Mouse (Mus musculus): ENCODE data around the gene Sptan1. TPM values are rescaled to one million over a fixed set of nuclear protein-coding genes. Genes with fewer than 3 reads are reported as not detected.

The Sptan1 gene
- 10 to 100 TPM; 90.6 to 96.0 TPM for total RNA-seq (2021)
- long read RNA-seq, experiment 1, partial matches to known transcripts = 15 of 21 reads
- long read RNA-seq, experiment 1, other reads (novel, unspliced or antisense) = 6 of 21 reads
- long read RNA-seq, experiment 2, partial matches to known transcripts = 18 of 33 reads
- long read RNA-seq, experiment 2, other reads (novel, unspliced or antisense) = 15 of 33 reads

DNA sequence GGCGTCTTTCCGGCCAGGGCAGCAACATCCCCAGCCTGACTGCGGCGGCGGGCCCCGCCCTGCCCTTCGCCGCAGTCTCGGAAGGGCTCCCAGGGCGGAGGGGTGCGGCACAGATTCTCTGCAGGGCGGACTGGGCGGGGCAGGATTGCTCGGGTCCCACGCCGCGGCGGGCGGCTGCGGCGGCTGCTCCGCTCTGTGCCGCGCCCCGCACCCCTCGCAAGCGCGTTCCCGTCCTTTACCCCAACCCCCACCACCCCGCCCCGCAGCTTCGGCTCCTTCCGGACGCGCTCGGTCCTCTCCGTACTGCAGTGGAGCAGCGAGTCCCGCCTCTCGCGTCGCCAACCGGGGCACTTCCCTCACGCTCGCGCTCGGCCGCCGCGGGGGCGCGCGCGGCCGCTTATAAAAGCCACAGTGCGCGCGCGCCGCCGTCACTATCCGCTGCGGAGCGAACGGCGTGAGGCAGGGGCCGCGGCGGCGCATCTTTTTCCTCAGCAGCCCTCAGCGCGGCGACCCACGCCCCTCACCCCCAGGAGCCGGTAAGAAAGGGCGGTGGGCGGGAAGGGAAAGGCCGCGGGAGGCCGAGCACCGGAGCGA, at the start of gene Sptan1:
Gene Sptan1 (plus strand): TSS at position 311 of the 594 bp plus-strand sequence.
- peak; percentile 98 for DNase-seq
- intact Hi-C loops (cut with DNase I; ENCODE audit: low total_unique reads) = no loop called here

DNA sequence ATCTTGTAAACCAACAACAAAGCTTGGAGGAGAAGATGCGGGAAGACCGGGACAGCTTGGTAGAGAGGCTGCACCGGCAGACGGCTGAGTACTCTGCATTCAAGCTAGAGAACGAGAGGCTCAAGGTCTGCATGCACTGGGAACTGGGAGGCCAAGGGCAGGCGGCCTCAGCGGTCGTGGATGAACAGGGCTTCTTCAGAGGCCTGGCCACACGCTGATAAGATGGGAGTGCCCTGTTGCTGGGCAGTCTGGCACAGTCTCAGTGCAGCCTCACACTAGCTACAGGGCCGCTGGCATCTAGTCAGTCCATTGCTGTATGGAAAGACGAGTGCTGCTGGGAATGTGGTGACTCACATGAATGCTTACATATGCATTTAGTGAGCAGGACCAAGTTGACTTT, 47.7 kb upstream of the Sptan1 start:
- DNase-seq = no peak
- intact Hi-C loops (cut with DNase I; ENCODE audit: low total_unique reads) = no loop called here

DNA sequence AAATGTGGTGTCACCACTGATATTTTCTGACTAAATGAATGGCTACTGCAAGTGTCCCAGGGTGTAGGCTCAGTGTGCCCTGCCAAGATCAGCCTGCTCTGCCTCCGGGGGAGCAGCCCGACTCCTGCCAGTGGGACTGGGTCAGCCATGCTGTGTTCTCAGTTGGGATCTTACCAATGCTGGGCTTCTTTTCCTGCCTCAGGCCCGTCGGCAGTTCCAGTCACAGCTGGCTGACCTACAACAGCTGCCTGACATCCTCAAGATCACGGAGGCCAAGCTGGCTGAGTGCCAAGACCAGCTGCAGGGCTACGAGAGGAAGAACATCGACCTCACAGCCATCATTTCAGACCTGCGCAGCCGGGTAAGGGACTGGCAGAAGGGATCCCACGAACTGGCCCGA, 43.3 kb upstream of the Sptan1 start:
- DNase-seq = peak; percentile 89
- intact Hi-C loops (cut with DNase I; ENCODE audit: low total_unique reads) = no loop called here

DNA sequence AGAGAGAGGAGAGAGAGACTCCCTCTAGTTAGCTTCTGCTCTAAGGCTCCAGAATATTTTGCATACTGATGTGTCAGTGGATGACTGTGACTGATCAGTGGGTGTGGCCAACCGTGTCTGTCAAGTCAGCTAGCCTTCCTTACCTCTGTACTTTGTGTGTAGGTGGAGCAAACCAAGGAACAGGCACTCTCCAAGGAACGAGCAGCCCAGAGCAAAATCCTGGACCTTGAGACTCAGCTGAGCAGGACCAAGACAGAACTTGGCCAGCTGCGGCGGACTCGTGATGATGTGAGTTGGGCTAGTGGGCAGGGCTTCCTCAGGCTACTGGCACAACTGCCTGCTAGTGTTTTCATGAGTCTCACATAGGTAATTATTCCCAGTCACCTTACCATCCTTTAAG, 38.8 kb upstream of the Sptan1 start:
- DNase-seq = no peak
- intact Hi-C loops (cut with DNase I; ENCODE audit: low total_unique reads) = no loop called here

DNA sequence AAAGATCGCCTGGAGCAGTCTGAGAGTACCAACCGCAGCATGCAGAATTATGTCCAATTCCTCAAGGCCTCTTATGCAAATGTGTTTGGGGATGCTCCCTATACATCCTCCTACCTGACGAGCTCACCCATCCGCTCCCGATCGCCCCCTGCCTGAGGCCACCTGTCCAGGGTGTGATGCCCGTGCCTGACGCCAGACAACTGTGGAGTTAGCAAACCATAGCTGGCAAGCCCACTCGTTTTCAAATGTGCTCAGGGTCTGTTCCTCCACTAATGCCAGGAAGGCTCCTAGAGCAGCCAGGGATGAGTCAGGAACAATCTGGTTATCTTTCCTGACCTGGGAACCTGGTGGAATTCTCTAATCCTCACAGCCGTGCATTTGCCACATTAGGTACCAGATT, 34.9 kb upstream of the Sptan1 start:
- intact Hi-C loops (cut with DNase I; ENCODE audit: low total_unique reads) = no loop called here
- no peak for DNase-seq

DNA sequence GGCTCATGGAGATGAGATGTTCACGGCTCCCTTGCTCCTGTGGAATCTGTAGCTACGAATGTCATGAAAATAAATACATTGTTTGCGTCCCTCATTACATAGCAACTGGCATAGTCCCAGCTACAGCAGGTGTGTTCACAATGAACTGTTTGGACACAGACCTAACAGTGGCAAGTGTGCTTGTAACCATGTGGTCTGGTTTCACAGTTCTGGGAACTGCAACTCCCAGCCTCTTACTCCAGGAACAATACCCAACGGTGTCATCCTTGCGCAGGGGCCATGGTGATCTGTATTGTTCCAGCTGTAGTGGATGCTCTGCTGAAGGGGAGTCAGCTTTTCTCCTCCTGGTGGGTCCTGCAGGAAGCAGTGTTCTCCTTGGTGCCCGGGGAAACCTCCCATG, 34.2 kb upstream of the Sptan1 start:
- DNase-seq = no peak
- intact Hi-C loops (cut with DNase I; ENCODE audit: low total_unique reads) = no loop called here

DNA sequence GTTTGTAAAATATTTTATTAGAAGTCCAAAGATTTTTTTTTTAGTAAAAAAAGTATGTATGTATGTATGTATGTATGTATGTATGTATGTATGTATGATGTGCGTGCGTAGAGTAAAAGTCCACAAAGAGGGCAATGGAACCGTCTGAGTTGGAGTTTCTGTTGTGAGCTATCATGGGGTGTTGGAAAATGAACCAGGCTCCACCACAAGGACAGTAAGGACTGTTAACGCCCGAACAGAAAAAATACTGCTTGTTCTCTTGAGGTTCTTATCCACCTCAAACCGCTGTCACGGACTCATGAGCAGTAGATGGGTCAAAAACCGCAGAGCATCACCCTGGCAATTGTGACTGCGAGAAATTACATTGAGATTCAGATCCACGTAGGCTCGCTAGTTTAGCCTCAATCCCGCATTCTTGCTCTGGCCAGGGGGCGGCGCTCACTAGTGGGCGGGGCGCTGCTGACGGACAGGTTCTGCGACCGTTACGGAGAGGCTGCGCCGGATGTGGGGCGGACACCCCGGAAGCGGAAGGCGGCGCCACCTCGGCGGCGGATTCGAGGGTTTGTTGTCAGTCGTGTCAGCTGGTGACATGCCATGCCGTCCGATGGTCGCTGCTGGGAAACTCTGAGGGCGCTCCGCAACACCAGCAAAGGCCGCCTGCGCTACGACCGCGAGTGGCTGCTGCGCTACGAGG, 30.3 kb upstream of the Sptan1 start, which contains the start of gene Gle1:
Gene Gle1 (plus strand): TSS at position 521 of the 694 bp plus-strand sequence.
- peak; percentile 98 for DNase-seq
- intact Hi-C loops (cut with DNase I; ENCODE audit: low total_unique reads) = loop anchor here (5.0 kb wide), 1 partner anchor 47 kb away; no protein-coding TSS in a partner anchor

DNA sequence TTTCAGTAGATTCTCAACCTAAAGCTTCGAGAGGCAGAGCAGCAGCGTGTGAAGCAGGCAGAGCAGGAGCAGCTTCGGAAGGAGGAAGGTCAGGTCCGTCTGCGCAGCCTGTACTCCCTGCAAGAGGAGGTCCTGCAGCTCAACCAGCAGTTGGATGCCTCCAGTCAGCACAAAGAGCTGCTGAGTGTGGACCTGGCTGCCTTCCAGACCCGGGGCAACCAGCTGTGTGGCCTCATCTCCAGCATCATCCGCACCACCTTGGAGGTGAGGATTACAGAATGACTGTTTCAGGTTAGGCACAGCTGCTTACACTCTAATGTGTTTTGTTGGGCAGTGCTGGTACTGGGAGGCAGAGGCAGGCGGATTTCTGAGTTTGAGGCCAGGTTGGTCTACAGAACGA, 25.3 kb upstream of the Sptan1 start:
- no peak for DNase-seq
- intact Hi-C loops (cut with DNase I; ENCODE audit: low total_unique reads) = no loop called here

DNA sequence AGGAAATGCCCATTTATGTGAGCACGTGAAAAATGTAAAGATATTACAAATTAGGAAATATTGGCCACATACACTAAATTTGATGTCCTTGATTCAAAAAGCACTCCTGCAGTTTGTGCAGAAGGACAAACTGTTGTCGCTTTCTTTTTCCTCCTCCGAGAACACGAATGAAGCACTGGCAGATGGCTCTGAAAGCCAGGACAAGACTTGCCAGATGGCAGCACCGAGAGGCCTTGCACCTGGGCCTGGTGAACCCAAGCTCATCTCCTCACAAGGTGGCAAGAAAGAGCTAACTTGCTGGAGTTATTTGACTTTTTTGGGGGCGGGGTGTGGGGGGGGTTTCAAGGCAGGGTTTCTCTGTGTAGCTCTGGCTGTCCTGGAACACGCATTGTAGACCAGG, 24.5 kb upstream of the Sptan1 start:
- intact Hi-C loops (cut with DNase I; ENCODE audit: low total_unique reads) = no loop called here
- DNase-seq = no peak

DNA sequence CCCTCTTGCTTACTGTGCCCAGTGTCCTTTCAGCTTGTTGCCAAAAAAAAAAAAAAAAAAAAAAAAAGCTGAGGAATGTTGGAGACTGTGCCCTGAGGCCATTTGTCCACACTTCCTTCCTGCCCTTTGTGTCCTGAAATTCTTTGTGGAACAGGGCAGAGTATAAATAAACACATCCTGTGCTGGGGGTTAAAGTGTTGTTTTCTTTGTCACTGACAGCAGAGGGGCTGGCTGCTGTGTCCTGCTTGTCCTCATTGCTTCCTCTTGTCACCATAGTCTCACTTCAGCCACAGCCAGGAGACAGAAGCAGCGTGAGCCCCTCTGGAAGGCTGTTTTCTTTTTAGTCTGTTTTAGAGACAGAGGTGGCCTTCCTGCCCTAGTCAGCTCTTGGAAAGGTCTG, 20.6 kb upstream of the Sptan1 start:
- intact Hi-C loops (cut with DNase I; ENCODE audit: low total_unique reads) = no loop called here
- DNase-seq = no peak

DNA sequence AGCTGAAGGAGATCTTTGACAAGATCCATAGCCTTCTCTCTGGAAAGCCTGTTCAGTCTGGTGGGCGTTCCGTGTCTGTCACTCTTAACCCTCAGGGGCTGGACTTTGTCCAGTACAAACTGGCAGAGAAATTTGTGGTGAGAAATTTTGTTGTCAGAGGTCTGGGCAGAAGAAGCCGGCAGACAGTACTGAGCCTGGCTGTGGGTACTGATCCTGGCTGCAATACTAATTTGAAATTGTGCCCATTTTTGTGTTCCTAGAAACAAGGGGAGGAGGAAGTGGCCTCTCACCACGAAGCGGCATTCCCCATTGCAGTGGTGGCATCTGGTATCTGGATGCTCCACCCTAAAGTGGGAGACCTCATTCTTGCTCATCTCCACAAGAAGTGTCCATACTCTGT, 16.5 kb upstream of the Sptan1 start:
- DNase-seq = no peak
- intact Hi-C loops (cut with DNase I; ENCODE audit: low total_unique reads) = no loop called here

DNA sequence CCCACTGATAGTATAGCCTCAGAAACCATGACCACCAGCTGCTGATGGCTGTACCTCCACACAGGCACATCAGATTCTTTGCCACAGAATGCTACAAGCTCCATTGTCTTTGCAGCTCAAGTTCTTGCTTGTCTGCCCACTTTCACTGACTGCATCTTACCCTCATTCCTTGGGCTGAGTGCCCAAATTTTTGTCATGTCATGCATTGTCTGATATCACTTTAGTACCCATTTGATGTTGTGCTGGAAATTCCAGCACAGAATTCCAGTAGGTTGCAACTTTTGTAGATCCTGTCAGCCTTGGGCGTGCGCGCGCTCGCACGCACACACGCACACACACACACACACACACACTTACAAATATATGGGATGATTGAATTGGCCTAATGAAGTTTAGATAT, 4.1 kb upstream of the Sptan1 start:
- no peak for DNase-seq
- intact Hi-C loops (cut with DNase I; ENCODE audit: low total_unique reads) = no loop called here

DNA sequence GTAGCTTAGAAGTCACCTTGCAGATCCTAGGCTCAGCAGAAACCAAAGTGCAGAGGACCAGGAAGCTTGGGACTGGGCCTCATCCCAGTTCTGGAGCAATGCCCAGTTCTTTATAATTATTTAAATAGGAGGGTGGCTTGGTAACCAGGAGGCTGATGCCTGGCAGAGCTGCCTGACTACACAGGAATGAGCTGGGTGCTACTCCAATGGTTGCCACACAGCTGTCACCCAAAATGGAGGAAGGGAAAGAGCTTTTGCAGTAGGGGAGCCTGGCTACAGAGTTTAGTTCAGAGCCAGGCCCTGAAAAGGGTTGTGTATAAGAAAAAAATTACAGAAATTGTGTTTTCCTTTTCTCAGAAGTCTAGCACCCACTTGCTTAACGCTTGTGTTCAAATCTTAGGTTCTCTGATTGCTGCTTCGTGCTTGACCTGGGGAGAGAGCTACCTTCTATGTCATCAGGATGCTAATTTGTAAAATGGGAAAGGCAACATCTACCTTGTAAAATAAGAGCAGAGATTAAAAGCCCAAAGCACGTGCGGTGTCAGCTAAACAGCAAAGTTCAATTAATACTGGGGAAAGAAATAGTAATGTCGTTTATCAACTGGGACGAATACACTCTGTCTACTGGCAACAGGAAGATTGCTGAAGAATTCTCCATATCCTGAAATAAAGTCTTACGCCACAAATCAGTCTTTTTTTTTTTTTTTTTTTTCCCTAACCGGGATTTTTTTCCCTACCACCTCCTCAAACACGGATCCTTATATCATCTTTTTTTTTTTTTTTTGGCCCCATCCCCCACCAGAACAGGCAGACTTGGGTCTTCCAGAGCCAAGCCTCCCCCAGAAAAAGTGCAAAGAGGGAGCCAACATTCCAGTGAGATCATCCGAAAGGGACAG, 758 bp upstream of the Sptan1 start:
- intact Hi-C loops (cut with DNase I; ENCODE audit: low total_unique reads) = no loop called here
- peak; percentile 9 for DNase-seq

DNA sequence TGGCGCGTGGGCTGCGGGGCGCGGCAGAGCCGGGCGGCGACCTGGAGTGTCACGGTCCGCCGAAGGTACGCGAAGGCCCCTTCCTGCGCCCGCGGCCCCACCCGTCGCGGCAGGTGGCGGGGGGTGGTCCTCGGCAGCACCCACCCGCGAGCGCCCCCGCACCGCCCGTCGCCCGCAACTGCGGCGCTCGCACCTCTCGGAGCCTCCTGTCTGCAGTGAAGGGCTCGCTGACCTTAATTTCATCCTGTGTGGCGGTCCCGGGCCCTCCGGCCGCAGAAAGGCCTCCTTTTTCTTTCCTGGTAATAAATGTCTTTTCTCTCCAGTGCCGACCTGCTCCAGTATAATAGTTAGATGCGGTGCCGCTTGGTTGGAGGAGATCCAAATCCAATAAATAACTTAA, 546 bp downstream of the Sptan1 start:
- intact Hi-C loops (cut with DNase I; ENCODE audit: low total_unique reads) = no loop called here
- peak; percentile 36 for DNase-seq

DNA sequence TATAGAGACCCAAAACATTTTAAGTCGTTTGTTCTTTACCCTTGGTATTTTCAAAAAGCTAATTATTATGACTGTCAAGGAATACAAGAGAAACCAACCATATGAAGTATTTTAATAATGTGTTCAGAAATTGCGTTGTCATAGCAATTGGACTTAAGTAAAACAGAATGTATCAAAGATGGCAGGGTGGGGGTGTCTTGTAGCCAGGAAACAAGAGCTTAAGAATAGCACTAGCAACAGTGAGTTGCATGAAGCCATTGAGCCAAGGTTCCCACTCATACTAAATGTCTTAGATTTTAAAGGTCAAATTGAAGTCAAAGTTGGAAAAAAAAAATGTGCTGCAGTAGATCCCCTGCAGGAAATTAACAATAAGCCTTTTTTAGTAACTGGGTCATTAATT, 1.5 kb downstream of the Sptan1 start:
- DNase-seq = no peak
- intact Hi-C loops (cut with DNase I; ENCODE audit: low total_unique reads) = no loop called here

DNA sequence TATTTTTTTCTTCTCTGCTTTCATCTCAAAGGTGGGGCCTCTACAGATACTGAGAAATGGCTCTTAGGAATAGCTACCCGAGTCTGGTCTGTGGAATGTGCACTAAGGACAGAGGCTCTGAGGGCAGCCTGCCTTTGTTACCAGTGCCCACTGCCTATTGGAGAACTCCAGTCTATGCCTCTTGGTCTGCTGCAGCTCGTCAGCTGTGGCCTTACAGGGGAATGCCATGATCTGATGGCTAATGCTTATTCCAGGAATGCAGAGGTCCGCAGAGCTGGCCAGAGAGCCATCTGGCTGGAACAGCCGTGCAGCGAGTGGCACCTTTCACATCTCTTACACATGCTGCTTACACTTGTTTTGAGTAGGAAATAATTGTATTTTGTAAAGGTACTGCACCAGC, 2.4 kb downstream of the Sptan1 start:
- peak; percentile 9 for DNase-seq
- intact Hi-C loops (cut with DNase I; ENCODE audit: low total_unique reads) = no loop called here

DNA sequence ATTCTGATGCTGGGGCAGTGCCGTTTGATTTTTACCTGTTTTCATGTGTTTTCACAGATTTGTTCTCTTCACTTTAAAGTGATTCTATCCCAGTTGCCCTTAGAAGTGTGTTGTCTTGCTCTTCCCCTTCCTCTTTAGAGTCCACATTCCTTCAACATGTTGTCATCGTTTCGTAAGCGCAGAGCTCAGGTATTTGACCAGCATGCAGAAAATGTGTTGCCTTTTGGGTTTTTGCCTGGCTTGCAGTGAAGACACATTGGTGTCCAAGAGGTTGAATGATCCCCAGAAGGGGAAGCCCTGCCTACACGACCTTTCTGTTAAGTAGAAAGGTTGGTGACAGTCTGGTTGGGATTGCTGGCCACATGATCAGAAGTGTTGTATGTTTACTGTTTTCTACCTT, 3.3 kb downstream of the Sptan1 start:
- intact Hi-C loops (cut with DNase I; ENCODE audit: low total_unique reads) = no loop called here
- DNase-seq = no peak

DNA sequence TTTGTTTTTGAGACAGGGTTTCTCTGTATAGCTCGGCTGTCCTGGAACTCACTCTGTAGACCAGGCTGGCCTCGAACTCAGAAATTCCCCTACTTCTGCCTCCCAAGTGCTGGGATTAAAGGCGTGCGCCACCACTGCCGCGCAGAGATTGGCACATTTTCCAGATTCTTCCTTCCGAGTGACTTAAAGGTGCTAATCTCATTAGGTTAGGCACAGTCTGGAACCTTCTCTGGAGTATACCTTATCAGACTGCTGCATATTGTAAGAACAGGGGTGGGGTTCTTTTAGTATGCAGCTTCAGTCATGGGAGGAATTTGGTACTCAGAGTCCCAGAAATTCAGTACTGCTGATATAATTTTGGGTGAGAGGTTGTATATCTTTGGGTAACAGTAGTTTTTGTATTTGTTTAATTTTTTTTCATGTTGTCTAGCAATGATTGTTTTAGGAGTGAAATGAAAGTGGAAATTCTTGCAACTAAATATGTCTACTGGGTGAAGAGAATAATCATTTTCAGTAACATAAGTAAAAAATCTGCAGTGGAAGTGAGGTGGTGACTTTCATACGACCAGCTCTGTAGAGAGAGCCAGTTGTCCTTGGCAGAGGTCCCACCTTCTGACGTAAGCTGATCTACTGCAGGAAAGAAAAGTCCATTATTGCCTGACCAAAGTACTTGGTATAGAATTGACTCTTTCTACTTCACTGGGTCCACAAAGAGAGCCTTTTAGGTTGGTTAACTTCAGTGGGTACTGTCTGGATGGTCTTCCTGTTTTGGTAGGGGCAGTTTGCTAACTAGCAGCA, 6.7 kb downstream of the Sptan1 start:
- intact Hi-C loops (cut with DNase I; ENCODE audit: low total_unique reads) = no loop called here
- DNase-seq = peak; percentile 68

DNA sequence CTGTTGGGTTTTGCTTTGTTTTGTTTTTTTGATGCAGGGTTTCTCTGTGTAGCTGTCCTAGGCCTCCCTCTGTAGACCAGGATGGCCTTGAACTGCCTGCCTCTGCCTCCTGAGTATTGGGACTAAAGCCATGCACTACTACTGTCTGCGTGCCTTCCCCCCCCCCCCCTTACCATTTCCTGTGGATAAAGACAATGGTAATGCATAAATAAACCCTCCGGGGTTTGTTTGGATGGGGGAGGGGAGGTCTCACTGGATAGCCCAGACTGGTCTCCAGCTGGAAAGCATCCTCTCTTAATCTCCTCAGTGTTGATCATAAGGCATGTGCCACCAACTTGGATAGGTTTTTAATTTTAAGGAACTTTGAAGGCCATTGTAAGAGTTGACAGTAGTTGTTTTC, 8.2 kb downstream of the Sptan1 start:
- DNase-seq = no peak
- intact Hi-C loops (cut with DNase I; ENCODE audit: low total_unique reads) = no loop called here
